Mouse (Mus musculus): ENCODE data around the gene Gfap. TPM values are rescaled to one million over a fixed set of nuclear protein-coding genes. Genes with fewer than 3 reads are reported as not detected.

The Gfap gene
- polyA plus RNA-seq, 1 experiment from 2014 or later: 8.3 TPM

Other genes with a start within 250 kb of the Gfap start
- gene Meioc, start 237.2 kb downstream of the Gfap start, polyA plus RNA-seq (2015; fragmentation: Nextera tagmentation; extraction: Ambion mirVana): 0.05 TPM in 1 of 2 replicates, not detected in the other
- 13.4 TPM in 2 replicates for gene Ccdc43, start 203.1 kb downstream of the Gfap start, polyA plus RNA-seq (2015; fragmentation: Nextera tagmentation; extraction: Ambion mirVana)
- gene Adam11, start 139.5 kb downstream of the Gfap start, polyA plus RNA-seq (2015; fragmentation: Nextera tagmentation; extraction: Ambion mirVana): 0.08 and 0.35 TPM in 2 replicates
- gene Gjc1, start 81.2 kb downstream of the Gfap start, polyA plus RNA-seq (2015; fragmentation: Nextera tagmentation; extraction: Ambion mirVana): 0.91 and 1.4 TPM in 2 replicates
- gene Higd1b, start 65.1 kb downstream of the Gfap start, polyA plus RNA-seq (2015; fragmentation: Nextera tagmentation; extraction: Ambion mirVana): not detected in 2 replicates
- 87.3 and 98.5 TPM in 2 replicates for gene Eftud2, start 19.9 kb downstream of the Gfap start, polyA plus RNA-seq (2015; fragmentation: Nextera tagmentation; extraction: Ambion mirVana)
- gene Ccdc103, start 19.7 kb downstream of the Gfap start, polyA plus RNA-seq (2015; fragmentation: Nextera tagmentation; extraction: Ambion mirVana): 0.93 and 1.2 TPM in 2 replicates
- gene Fam187a, start 15.7 kb downstream of the Gfap start, polyA plus RNA-seq (2015; fragmentation: Nextera tagmentation; extraction: Ambion mirVana): not detected in 2 replicates
- 10.9 and 11.0 TPM in 2 replicates for gene Kif18b, start 24.2 kb upstream of the Gfap start, polyA plus RNA-seq (2015; fragmentation: Nextera tagmentation; extraction: Ambion mirVana)
- gene C1ql1, start 45.8 kb upstream of the Gfap start, polyA plus RNA-seq (2015; fragmentation: Nextera tagmentation; extraction: Ambion mirVana): 0.13 TPM in 1 of 2 replicates, not detected in the other
- gene Nmt1, start 127.3 kb upstream of the Gfap start, polyA plus RNA-seq (2015; fragmentation: Nextera tagmentation; extraction: Ambion mirVana): 32.1 and 36.6 TPM in 2 replicates
- gene Dcakd, start 127.4 kb upstream of the Gfap start, polyA plus RNA-seq (2015; fragmentation: Nextera tagmentation; extraction: Ambion mirVana): 22.9 and 29.0 TPM in 2 replicates
- 0.40 and 0.58 TPM in 2 replicates for gene Plcd3, start 200.7 kb upstream of the Gfap start, polyA plus RNA-seq (2015; fragmentation: Nextera tagmentation; extraction: Ambion mirVana)
- gene Acbd4, start 200.8 kb upstream of the Gfap start, polyA plus RNA-seq (2015; fragmentation: Nextera tagmentation; extraction: Ambion mirVana): 51.3 and 54.4 TPM in 2 replicates
- gene Hexim1, start 215.3 kb upstream of the Gfap start, polyA plus RNA-seq (2015; fragmentation: Nextera tagmentation; extraction: Ambion mirVana): 1.7 and 1.9 TPM in 2 replicates
- 5.2 and 5.7 TPM in 2 replicates for gene Hexim2, start 231.5 kb upstream of the Gfap start, polyA plus RNA-seq (2015; fragmentation: Nextera tagmentation; extraction: Ambion mirVana)